Mouse (Mus musculus) MEL-GATA-1-ER (cell line): ENCODE data around the gene Mvb12b.

Experiments used
- DNase-seq: peaks from one replicate; pipeline ENCODE4 v3.0.0-alpha.2; 2012; ENCODE audit warnings: low read depth; ENCODE audit errors: extremely low read depth

Mvb12b gene

DNA sequence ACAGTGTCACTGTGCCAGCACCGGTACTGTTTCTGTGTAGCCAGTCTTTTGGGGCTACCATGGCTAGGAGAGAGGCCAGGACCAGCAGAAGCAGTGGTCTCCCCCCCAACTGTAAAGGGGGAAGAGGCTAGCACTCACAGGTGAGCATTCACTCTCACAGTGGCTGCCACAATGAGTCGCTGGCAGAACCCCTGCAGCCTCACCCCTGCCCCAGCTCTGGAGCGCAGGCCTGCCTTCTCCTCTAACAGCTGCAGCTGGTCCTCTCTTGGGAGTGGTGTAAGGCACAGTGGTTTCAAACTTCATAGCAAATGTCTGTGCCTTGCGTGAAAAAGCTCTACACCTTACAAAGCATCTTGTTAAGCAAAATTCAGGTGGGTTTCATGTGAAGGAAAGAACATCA is 70.7 kb downstream of the Mvb12b start:
- no peak for DNase-seq

DNA sequence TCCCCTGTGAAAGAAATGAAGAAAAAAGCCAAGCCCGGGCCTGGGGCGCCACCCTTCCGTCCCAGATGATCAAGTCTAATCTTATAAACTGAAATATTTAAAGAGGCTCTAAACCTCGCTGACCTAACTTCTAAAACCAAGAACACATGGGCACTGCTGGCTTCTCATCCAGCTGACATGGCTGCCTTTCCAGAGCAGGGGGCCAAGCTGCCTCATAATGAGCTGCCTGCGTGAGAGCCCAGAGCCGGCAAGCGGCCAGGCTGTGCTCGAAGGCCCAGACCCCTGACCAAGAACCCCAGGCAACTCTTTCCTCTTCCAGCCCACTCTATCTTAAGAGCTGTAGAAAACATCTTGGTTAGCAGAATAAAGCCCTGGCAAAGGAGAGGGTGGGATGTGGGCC is 73.2 kb downstream of the Mvb12b start:
- no peak for DNase-seq

DNA sequence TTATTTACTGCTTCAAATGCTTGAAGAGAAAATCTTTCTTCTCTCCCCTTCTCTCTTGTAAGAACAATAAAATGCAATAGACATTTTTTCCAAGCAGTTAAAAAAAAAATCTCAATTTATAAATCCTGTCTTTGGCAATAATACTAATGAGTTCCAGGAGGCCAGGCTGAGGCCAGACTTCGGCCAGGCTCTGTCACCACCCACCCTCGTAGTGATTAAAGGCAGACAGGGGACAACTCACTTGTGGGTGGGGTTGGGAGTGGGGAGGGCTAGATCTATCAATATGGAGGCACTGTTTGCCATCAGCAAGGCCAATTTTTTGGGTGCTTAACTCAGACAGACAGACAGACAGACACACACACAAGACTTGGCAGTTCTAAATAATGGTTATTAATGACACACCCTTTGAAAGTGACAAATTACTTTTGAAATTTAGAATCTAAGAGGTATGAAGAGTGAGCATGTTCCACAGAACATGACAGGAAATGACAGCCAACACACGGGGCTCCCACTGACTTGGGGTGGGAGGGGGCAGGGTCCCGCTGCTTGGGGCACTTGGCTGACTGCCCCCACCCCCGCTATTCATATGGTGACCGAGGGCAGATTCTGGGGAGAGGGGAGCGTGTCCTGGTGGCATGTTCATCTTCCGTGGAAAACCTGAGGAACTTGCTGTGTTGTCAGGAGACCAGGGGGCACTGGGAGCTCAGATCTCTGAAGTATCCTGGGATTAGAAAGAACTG is 74.1 kb downstream of the Mvb12b start:
- no peak for DNase-seq

DNA sequence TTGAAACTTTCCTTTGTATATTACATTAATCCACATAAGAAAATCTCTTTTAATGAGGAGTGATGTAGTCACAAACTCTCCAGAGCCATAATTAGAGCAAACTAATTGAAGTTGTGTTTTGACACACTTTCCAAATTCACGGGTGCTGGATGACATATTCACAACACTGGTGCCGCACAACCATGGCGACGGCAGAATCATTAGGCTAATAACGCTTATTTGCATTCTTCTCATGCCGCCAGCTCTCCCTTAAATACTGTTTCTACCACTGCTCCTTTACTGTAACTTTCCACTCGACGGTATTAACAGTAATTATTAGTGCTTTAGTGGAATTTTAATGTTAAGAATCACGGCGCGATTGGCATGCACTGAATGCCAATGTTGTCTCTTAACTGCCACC is 74.8 kb downstream of the Mvb12b start:
- DNase-seq, result no peak

DNA sequence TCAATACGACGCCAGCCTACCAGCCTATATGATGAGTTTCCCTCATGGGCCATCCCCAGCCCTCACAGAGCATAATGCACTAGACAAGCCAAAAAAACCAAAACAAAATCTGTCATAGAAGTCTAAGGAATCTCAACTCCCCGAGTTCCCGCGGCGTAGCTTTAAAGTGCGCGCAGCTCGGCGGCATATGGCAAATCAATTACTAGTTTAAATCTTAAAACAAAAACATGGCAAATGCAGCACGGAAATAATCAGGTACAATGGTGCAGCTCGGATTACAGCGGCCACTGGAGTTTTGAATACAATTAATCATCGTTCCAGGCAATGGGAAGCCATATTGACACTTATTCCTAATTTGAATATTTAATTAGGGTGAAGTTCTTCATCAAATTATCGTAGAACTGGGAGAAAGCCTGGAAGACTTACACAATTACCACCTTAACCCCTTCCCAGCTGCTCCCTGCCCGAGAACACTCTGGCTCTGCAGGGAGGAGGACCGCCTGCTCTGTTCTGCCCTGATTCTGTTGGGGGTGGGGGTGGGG is 76.3 kb downstream of the Mvb12b start:
- no peak for DNase-seq

DNA sequence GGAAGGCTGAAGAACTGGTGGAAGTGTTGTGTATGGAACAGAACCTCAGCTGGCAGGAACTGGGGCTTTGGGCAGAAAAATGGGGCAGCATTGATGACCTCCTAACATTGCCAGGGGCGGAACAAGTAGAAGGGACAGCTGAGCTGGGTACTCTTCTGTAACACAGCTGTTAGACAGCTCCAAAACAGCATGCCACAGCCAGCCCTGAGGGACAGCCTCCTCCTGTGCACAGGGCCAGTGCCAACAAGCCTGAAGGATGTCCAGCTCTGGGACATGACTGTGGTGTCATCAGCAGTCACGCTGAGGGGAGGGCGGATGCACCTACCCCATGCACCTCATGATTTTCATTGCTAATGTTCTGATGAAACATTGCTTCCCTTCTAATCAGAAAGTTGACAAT is 78.7 kb downstream of the Mvb12b start:
- no peak for DNase-seq

DNA sequence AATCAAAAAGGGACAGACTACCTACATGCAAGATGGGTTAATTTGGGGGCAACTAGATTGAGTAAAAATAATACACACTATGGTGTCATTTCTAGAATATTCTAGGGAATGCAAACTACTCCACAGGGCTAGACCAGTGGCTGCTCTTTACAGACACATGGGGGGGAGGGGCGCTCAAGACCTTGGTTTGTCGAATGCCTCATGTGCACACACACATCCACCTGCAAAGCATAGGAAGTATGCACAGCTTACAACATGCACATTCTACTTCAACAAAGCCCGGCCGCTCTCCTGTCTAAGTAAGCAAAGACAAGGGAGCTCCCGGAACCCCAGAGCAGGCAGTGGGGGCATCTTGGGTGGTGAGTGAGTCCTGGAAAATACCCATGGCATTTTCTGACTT is 79.7 kb downstream of the Mvb12b start:
- DNase-seq, result no peak

DNA sequence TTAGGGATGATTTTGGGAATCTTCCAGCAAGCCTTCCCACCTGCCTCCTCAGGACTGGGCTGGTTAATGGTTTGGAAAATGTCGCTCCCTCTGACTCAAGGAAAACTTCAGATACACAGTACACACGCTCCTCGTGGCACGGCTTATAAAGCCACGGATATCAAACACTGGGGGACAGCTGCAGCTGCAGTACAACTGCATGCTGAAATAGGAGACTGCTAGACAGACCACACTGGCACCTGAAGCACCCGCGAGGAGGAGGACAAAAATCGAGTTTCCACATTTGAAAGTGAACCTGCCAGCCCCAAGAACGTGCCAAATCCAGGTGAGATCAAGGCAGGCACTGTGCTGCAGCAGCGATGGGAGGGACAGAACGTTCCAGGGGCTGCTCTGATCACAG is 82.1 kb downstream of the Mvb12b start:
- DNase-seq, result no peak

DNA sequence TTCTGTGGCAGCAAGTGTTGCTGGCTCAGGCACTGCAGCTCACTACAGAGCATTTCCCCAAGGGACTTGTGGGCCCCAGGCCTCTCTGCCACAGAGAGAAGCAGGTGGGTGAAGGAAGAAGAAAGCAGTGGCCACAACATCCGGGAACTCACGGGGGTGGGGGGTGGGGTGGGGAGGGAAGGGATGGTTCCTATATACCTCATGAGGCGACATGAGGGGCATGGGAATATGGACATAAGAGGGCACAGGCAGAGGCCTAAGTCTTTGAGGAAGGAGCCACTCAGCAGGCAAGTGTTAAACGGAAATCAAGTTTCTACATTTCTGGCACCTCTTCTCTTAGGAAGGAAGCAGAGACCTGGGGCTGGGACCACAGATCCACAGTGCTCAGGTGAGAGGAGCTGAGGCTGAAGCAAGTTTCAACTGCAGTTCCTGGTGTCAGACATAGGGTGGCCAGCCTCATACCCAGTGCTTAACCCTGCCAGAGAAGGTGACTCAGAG is 84.0 kb downstream of the Mvb12b start:
- DNase-seq, result no peak

DNA sequence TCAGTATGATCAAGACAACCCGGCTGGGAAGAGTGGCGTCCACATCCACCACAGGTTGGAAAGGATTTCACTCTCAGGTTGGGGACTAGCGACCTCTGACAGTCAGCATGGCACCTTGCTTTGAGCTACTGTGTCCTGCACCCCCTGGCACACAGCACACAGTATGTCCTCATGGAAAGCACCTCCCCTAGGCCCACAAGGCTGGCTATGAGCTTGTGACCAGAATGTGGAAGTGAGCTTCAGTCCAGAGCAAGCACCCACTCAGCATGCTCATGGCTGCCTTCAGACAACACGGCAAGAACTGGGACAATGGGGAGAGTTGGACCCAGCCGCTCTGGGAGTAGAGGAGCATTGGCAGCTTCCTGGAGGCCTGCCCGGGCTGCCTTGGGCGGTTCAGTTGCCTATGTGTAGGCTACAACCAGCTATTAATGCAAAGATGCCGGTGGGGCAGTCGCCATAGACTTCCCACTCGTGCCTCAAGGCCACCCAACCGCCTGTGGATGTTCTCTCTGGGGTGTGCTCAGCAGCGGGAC is 84.6 kb downstream of the Mvb12b start:
- no peak for DNase-seq

DNA sequence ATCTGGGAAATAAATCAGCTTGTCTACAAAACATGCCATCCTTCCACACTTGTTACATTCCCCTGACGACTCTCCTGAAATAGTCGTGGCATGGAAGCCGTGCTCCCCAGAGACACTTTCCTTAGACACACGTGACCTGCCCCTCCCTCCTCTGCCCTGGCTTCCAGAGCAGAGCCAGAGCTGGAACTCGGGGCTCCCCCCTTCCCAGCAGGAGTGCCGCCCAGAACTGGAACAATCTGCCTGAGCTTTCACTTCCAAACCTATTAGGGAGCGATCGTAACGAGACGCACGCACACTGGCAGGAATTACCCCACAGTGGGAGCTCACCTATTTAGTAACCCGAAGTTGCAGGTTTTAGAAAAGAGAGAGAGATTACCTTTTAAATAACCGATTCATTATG is 86.0 kb downstream of the Mvb12b start:
- DNase-seq, result no peak

DNA sequence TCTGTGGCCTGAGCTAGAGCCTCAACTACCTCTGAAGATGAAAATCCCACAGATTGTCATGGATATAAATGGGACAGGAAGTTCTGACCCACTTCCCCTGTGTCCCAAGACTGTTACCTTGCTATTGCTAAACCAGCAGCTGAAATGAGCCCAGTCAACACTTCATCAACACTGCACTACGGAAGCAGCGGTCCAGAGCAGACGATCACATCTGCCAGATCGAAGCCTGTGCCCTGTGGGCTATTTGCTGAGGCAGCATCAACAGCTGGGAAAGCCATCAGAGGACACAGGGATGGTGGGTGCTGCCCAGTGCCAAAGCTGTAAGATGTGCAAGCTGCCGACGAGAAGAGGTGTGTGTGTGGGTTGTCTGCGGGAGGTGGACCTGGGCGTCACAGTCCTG is 86.4 kb downstream of the Mvb12b start:
- DNase-seq, result no peak

DNA sequence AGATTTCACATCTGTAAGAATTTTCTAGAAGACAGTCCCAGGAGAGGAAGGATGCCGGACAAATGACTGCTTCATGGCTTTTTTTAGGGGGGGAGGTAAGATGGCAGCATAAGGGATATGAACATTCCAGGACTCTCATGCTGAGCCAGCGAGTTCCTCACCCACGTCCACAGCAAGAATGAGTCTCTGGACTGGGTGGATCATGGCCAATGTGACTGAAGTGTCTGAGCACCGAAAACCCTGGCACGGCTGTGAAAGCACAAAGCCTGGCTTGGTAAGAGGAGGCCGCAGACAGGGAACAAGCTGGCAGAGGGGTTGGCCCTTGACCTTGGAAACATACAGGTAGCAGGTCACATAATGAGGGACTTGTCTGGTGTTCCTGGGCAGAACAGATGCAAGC is 87.5 kb downstream of the Mvb12b start:
- no peak for DNase-seq

DNA sequence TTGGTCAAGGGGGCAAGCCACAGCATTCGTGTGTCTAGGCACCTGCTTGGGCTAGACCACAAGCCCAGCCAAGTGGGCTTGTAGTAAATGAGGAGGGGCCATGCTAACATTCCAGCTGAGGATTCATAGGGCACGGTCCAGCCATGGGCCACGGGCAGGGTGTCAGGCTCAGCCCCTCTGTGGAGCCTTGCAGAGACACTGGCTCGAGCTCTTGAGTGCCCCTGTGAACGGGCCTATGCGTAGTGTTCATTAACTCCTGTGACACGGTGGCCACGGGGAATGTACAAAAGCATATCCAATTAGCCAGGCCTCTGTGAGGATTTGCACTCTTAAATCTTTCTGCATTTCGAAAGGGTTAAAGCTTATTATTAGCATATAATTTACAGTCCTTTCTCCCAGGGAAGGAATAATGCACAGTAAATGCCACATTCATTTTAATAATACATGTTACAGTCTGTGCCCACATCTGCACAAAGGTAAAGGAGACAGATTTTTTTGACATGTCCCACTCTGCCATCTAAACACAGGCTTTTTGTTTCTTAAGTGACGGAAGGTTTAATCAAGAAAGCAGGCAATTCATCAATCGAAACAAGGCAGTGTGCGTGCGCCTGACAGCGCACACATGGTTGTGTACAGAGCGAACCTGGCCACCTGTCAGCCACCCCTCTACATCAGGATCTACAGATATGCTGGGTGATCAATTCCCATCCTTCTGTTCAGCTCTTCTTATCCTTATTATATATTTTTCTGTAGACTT is 91.9 kb downstream of the Mvb12b start:
- DNase-seq, result no peak

DNA sequence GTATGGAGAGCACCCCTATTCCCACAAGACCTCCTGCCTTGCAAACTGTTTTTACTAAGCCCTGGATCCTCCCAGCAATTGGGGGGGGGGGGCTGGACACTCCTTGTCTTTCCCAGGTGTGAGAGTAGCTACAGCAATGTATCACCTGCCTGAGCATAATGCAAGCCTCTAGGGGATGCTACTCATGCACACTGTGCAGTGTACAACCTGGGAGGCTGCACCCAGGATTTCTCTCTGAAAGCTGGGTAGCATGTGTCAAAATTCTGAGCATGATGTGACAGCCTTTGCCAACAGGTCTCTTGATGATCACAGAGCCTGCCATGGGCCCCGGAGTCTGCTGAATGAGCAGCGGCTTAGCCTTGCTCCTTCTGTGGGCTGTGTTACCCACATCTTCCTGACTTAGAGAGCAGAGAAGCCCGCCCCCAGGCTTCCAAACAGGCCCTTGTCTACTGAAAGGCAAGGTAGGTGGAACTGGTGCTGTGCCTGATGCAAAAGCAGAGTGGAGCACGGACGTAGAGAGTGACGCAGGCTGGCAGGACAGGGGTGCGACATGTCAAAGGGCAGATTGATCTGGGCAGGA is 92.7 kb downstream of the Mvb12b start:
- no peak for DNase-seq

DNA sequence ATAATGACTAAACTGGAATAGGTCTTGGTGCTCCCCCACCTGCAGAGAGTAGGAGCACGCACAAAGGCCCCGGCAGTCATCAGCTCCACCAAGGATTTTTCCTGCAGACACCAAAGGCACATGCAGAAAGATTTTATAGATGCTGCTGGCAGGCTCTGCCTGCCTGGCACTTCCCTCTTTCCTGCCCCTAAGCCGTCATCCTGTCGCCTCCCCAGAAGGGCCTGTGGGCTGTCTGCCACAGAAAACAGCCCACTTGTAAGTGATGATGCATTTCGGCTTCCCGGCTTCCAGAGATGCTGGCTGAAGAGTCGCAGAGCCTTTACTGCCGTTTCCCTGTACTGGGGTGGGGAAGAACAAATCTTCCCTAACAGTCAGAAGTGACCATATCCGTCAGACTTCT is 93.3 kb downstream of the Mvb12b start:
- no peak for DNase-seq

DNA sequence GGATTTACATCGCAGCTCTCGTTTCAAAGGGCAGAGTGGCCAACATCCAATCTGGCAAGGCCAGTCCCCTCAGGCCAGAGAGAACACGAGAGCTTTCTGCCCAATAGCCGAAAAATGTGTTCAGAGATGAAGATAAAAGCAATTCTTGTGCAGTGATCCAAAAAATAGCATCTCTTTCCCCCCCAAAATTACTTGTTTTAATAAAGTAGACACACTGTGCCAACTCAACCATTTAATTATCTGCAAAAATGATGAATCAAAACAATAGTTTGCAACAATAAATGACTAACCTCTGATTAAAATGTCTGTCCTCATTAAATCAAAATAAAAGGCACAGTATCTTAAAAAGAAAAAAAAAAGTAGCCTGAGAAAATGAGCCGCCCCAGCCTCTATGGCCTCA is 97.4 kb downstream of the Mvb12b start:
- DNase-seq, result no peak

DNA sequence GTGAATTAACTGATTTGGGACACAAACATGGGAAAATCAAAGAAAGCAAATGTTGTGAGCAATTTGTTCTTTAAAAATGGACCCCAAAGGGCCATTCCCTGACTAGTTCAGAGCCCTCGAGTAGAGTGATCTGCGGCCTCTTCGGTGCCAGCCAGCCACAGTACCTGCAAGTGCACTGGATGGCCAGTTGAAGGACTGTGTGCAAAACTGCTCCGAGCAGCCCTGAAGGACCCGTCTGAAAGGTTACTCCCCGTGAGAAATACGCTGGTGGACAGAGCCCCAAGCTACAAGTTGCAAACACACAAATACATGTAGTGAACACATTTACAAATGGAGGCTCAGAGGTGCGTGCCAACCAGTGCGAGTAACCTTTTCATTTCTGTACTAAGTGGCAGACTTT is 98.0 kb downstream of the Mvb12b start:
- DNase-seq, result no peak

DNA sequence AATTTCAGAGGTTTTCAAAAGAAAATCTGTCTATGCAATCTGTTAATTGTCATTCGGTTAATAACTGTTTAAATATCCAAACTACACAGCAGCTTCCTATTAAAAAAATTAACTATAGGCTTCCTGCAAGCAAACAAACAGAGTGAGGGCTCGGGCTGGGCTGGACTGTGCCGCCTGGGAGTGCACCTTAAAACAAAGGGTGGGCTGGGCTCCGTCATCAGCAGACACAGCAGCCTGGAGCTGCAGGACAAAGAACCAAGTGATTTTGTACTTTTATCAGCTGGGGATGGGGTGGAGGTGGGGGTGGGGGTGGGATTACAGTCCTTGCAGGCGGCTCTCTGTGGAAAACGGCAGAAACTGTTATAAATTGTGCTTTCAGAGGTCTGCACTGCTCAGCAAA is 98.5 kb downstream of the Mvb12b start:
- DNase-seq, result no peak

DNA sequence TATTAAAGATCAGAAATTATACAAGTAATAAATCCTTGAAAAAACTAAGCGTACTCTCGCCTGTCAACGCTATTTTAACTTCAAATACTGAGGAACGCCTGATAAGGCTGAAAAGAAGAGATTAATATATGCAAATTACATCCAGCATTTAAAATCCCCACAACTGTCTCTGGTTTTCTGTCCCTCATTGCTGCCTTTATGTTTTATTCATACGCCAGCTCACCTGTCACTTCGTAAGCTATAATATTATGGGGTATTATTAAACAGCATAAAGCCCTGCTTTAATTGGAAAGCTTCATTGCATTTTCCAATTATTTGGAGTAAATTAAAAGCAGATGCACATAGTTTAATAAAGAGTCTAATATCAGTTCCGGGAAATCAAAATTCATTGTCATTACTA is 98.9 kb downstream of the Mvb12b start:
- DNase-seq, result no peak

DNA sequence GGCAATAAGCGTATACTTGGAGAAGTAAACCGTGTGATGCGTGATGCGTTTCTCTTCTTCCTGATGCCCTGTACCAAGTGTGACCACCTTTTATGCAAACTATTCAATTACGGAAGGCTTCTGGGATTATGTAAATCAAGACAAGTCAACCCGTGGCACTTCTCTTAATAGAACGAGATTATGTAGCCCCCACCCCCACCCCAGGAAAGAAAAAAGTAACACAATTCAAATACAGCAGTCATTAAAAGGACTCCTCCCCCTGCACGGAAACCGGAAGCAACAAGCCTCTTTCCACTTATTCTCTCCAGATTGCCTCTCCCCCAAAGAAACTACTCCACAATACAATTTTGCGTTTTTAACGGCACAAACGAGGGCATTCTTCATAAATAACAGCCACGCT is 99.6 kb downstream of the Mvb12b start:
- no peak for DNase-seq

DNA sequence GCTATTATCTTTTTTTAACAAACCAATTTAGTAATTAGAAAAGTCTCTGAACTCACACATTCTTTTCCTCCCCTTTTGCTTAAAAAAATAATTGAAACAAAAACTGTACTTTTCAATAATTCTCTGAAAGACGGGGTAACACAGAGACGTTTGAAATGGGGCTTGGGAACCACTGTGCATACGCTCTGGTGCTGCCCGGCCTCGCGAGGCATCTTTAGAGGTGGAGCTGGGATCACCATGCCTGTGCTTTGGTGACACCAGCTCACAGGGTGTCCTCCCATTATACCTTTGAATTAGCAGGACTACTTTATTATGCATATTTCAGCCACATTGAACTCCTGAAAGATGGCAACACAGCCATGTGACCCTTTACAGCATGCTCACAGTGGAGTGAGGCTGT is 101.7 kb downstream of the Mvb12b start:
- no peak for DNase-seq
